Mouse (Mus musculus) left cerebral cortex, adult 8-10 months (tissue): ENCODE results near the gene Stom. TPM values are rescaled to one million over a fixed set of nuclear protein-coding genes. Genes with fewer than 3 reads are reported as not detected.
A peak's percentile ranks its signal among the peaks of the same experiment; 100 is the strongest.

Source experiments
- DNase-seq, 2 experiments: peaks; one replicate each; pipeline ENCODE4 v3.0.0; 2022; ENCODE audit warnings: low spot score in 2 of 2
- total RNA-seq, 4 experiments: library from RNA; stranded (reverse); gene quantifications; 2 replicates each; pipeline ENCODE4 v1.2.4; 2022

Stom gene
- total RNA-seq, 4 experiments from 2014 or later: 9.5 to 12.0 (median 10.4) TPM

GRCm38 (mm10) chr2:35320399-35320798, 16.4 kb downstream of the Stom start:
- no peak for DNase-seq

- no peak for DNase-seq
These were observed 18.4 kb downstream of the Stom start for GRCm38 (mm10) chr2:35318405-35318804.

GRCm38 (mm10) chr2:35317604-35318003, 19.2 kb downstream of the Stom start:
- DNase-seq: no peak

- DNase-seq: no peak
These were observed 22.5 kb downstream of the Stom start for GRCm38 (mm10) chr2:35314300-35314699.

- no peak for DNase-seq
These were observed 26.8 kb downstream of the Stom start for GRCm38 (mm10) chr2:35309906-35310493.

- no peak for DNase-seq
These were observed 28.6 kb downstream of the Stom start for GRCm38 (mm10) chr2:35308166-35308565.

- DNase-seq: no peak
These were observed 34.5 kb downstream of the Stom start for GRCm38 (mm10) chr2:35302049-35302885.

GRCm38 (mm10) chr2:35299437-35299836, 37.3 kb downstream of the Stom start:
- no peak for DNase-seq

- DNase-seq: peak in 1 of 2 experiments; percentile 65
These were observed 39.0 kb downstream of the Stom start for GRCm38 (mm10) chr2:35297703-35298332.

- no peak for DNase-seq
These were observed 43.5 kb downstream of the Stom start for GRCm38 (mm10) chr2:35293291-35293690.

- DNase-seq: no peak
These were observed 44.1 kb downstream of the Stom start for GRCm38 (mm10) chr2:35292700-35293099.

GRCm38 (mm10) chr2:35291856-35292255, 44.9 kb downstream of the Stom start:
- no peak for DNase-seq

- DNase-seq: peak in 1 of 2 experiments; percentile 77
These were observed 47.8 kb downstream of the Stom start for GRCm38 (mm10) chr2:35288758-35289635.

- DNase-seq: no peak
These were observed 49.7 kb downstream of the Stom start for GRCm38 (mm10) chr2:35287017-35287620.

GRCm38 (mm10) chr2:35285209-35285608, 51.6 kb downstream of the Stom start:
- no peak for DNase-seq

GRCm38 (mm10) chr2:35283997-35284396, 52.8 kb downstream of the Stom start:
- no peak for DNase-seq

- no peak for DNase-seq
These were observed 54.6 kb downstream of the Stom start for GRCm38 (mm10) chr2:35282214-35282613.

GRCm38 (mm10) chr2:35280001-35280400, 56.8 kb downstream of the Stom start:
- DNase-seq: no peak

GRCm38 (mm10) chr2:35278371-35279210, 58.2 kb downstream of the Stom start:
- no peak for DNase-seq

GRCm38 (mm10) chr2:35277686-35278085, 59.1 kb downstream of the Stom start:
- no peak for DNase-seq
